Mouse (Mus musculus) inflammation-experienced regulatory T-cells, adult 16 weeks (primary cell): ENCODE data around the gene Tpd52l2. TPM values are rescaled to one million over a fixed set of nuclear protein-coding genes. Genes with fewer than 3 reads are reported as not detected.

Experiments used
- polyA plus RNA-seq: library from polyadenylated mRNA; unstranded; fragments of 100-300 nt; shearing (Covaris generic); gene quantifications from one replicate; pipeline ENCODE4 v1.2.1, GENCODE M21; 2017

Gene Tpd52l2
- 93.7 TPM for polyA plus RNA-seq

DNA sequence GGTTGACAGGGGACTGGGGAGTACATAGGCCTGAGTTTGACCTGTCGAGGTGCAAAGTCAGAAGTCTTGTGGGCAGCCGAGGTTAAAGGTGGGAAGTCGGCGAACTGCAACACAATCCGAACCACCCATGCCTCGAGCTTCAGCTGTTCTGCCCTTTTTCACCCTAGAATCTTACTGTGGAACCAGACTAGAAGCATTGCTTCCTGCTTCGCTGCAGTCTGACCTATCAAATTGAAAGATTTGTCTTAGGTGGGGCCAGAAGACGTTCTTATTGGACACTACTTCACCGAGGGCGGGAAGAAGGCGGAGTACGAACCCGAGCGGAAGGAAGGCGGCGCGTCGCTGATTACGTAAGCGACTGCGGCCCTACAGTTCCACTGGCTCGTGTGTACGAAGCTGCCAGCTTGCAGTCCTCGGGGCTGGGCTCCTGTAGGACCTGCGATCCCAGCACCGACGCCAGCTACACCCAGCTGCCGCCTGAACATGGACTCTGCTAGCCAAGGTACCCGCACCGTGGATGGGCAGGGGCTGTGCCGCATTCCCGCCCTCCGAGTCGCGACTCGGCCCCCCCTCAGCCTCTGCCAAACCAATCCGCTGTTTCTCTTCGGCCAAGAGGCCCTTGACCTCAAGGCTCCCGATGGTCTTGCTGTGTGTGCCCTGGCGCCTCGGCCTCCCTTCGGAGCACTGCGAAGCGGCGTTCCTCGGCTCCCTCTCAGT is at the start of gene Tpd52l2:
TSS of gene Tpd52l2 (plus strand) at position 312 of the 717 bp plus-strand sequence.

GRCm38 (mm10) chr2:181459153-181459672 is 37.7 kb upstream of the Tpd52l2 start, which contains the start of gene Zbtb46:
Gene Zbtb46 (minus strand): TSS chr2:181459426.

DNA sequence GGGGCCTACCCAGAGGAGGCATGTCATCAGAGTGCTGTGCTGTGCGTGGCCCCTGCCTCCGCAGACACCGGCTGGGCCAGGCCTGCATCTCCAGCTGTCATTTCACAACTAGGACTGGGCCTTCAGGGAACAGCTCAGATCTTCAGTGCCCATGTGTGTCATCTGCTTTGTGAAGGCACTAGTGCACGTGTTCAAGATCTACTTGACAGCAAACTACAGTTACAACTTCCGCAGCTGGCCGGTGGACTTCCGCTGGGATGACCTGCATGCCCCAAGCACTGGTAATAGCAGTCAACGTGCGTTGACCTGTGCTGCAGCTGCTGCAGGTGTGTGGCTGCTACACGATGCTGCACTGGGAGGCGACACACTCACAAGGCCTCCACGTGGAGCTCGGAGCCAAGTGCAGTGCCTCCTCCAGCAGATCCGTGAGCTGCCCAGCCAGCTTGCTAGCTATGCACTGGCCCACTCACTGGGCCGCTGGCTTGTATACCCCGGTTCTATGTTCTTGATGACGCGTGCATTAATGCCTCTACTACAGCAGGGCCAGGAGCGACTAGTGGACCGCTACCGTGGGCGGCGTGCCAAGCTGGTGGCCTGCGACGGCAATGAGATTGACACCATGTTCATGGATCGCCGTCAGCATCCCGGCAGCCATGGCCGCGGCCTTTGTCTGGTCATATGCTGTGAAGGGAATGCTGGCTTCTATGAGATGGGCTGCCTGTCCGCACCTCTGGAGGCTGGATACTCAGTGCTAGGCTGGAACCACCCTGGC is 3.6 kb upstream of the Tpd52l2 start, which contains the start of gene Abhd16b:
TSS of gene Abhd16b (plus strand) at position 51 of the 772 bp plus-strand sequence.

GRCm38 (mm10) chr2:181520118-181520935 is 23.4 kb downstream of the Tpd52l2 start, which contains the start of gene Dnajc5:
Gene Dnajc5 (plus strand): TSS chr2:181520485.

Other genes starting within 250 kb of the Tpd52l2 start
- gene Gmeb2, start 209.1 kb upstream of the Tpd52l2 start, polyA plus RNA-seq: 10.9 TPM
- not detected for gene Stmn3, start 182.6 kb upstream of the Tpd52l2 start, polyA plus RNA-seq
- 78.0 TPM for gene Rtel1, start 177.4 kb upstream of the Tpd52l2 start, polyA plus RNA-seq
- 114 TPM for gene Zgpat, start 132.2 kb upstream of the Tpd52l2 start, polyA plus RNA-seq
- gene Arfrp1, start 131.7 kb upstream of the Tpd52l2 start, polyA plus RNA-seq: 169 TPM
- gene Lime1, start 117.1 kb upstream of the Tpd52l2 start, polyA plus RNA-seq: 343 TPM
- gene Zbtb46, start 37.7 kb upstream of the Tpd52l2 start, polyA plus RNA-seq: 1.9 TPM
- not detected for gene Abhd16b, start 3.9 kb upstream of the Tpd52l2 start, polyA plus RNA-seq
- 122 TPM for gene Dnajc5, start 23.3 kb downstream of the Tpd52l2 start, polyA plus RNA-seq
- gene Uckl1, start 87.8 kb downstream of the Tpd52l2 start, polyA plus RNA-seq: 242 TPM
- 120 TPM for gene Prpf6, start 94.7 kb downstream of the Tpd52l2 start, polyA plus RNA-seq
- gene Zfp512b, start 95.7 kb downstream of the Tpd52l2 start, polyA plus RNA-seq: 17.0 TPM
- 11.0 TPM for gene Samd10, start 102.1 kb downstream of the Tpd52l2 start, polyA plus RNA-seq
- not detected for gene Gm29797, start 159.9 kb downstream of the Tpd52l2 start, polyA plus RNA-seq
- not detected for gene Sox18, start 174.5 kb downstream of the Tpd52l2 start, polyA plus RNA-seq
- gene Tcea2, start 183.2 kb downstream of the Tpd52l2 start, polyA plus RNA-seq: 26.7 TPM
- 241 TPM for gene Rgs19, start 196.8 kb downstream of the Tpd52l2 start, polyA plus RNA-seq
- gene Lkaaear1, start 201.3 kb downstream of the Tpd52l2 start, polyA plus RNA-seq: not detected
- 0.16 TPM for gene Oprl1, start 217.9 kb downstream of the Tpd52l2 start, polyA plus RNA-seq